Mouse (Mus musculus): Measurements from ENCODE around the gene Prmt1.

GRCm38 (mm10) chr7:45014096-45014451 lies 27.7 kb upstream of the Prmt1 start:
- TF ChIP-seq CTCF (IDR thresholded peaks at IDR 0.05; ENCODE audit: control insufficient read depth, insufficient read depth, insufficient read length) (no peak), MYOD1 (IDR thresholded peaks at IDR 0.05; ENCODE audit: control insufficient read depth, insufficient read length, low read depth) (no peak), MAX (IDR thresholded peaks at IDR 0.05) (no peak), CEBPB (IDR thresholded peaks at IDR 0.05; ENCODE audit: low read depth) (no peak), USF1 (IDR thresholded peaks at IDR 0.05; ENCODE audit: low read depth) (no peak), FOSL1 (IDR thresholded peaks at IDR 0.05; ENCODE audit: insufficient read depth, low read length, poor library complexity, severe bottlenecking) (no peak)

All from C2C12 (cell line).